Mouse (Mus musculus) forebrain, embryonic 11.5 days (tissue): Measurements from ENCODE around the gene Hist1h2bh. TPM values are rescaled to one million over a fixed set of nuclear protein-coding genes. Genes with fewer than 3 reads are reported as not detected.

Experiments
- ATAC-seq: fragments of 200-750 bp; cut with Nextera tagmentation; replicated peaks from 2 replicates; pipeline ENCODE4 v1.8.0; 2017; ENCODE audit warnings: moderate TSS enrichment; ENCODE audit not compliant: low FRiP score
- DNase-seq: peaks from one replicate; pipeline ENCODE4 v3.0.0-alpha.2; 2017; ENCODE audit warnings: low spot score
- H3K27ac ChIP-seq: fragments of 300-500 bp; sonication (generic); 2 replicates; pipeline ENCODE4 v1.5.1; 2014; ENCODE audit warnings: low read depth, low read length
- H3K27me3 ChIP-seq: fragments of 300-500 bp; sonication (generic); 2 replicates; pipeline ENCODE4 v1.6.1; 2014; ENCODE audit warnings: mild to moderate bottlenecking, low read length, mixed read lengths; ENCODE audit not compliant: control insufficient read depth, insufficient read depth
- H3K36me3 ChIP-seq: fragments of 300-500 bp; sonication (generic); 2 replicates; pipeline ENCODE4 v1.6.1; 2014; ENCODE audit warnings: mild to moderate bottlenecking, low read length, moderate library complexity, mixed read lengths; ENCODE audit not compliant: control insufficient read depth, insufficient read depth
- H3K4me1 ChIP-seq: fragments of 300-500 bp; sonication (generic); replicated peaks from 2 replicates; pipeline ENCODE4 v1.6.1; 2014; ENCODE audit warnings: low read length, mixed read lengths; ENCODE audit not compliant: control insufficient read depth, insufficient read depth
- H3K4me2 ChIP-seq: fragments of 300-500 bp; sonication (generic); 2 replicates; pipeline ENCODE4 v1.6.1; 2014; ENCODE audit warnings: low read depth, mild to moderate bottlenecking, low read length, moderate library complexity, mixed read lengths; ENCODE audit not compliant: severe bottlenecking
- H3K4me3 ChIP-seq: fragments of 300-500 bp; sonication (generic); 2 replicates; pipeline ENCODE4 v1.5.1; 2014; ENCODE audit warnings: low read depth, low read length
- H3K9ac ChIP-seq: fragments of 300-500 bp; sonication (generic); 2 replicates; pipeline ENCODE4 v1.6.1; 2014; ENCODE audit warnings: low read length
- H3K9me3 ChIP-seq: fragments of 300-500 bp; sonication (generic); 2 replicates; pipeline ENCODE4 v1.6.1; 2016; ENCODE audit warnings: low read length, mixed read lengths; ENCODE audit not compliant: control insufficient read depth
- WGBS: fragments of 180-500 bp; shearing (Covaris S2); extraction: QIAGEN DNeasy Blood & Tissue Kit; methylation state at CpG from one replicate; pipeline ENCODE4 v1.1.7; 2014; 5-methylcytosine and 5-hydroxymethylcytosine counted together
- polyA plus RNA-seq: library from polyadenylated mRNA; unstranded; fragments of >200 nt; fragmentation: Nextera tagmentation; extraction: Ambion mirVana; gene quantifications from 2 replicates; pipeline ENCODE4 v1.2.1, GENCODE M21; 2014

Gene Hist1h2bh
- polyA plus RNA-seq, 1 experiment from 2014 or later, result 1.2 TPM

DNA sequence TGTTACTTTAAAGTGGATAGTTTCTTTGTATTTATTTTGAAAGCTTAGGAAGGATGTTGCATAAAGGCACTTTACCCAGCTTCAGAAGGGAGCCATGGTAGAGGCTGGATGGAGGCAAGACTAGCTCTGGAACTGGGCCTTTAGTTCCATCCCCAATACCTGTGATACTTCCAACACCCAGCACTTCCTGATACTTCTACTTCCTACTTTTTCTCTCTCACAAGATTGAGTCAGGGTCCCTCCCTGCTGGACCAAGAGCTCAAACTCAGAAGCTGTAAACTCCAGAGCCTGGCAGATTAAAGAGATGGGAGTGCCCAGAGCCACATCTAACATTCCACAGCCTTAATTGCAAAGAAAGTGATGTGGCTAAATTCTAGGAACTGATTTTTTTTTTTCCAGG is 41.1 kb upstream of the Hist1h2bh start:
- H3K4me3 ChIP-seq, result peak overlapping the region; percentile 40; the same call in 1 of the 2 replicates
- H3K4me2 ChIP-seq, result peak overlapping the region; percentile 84
- no peaks in the 10 kb centered on the region for H3K9me3 ChIP-seq
- peak overlapping the region; percentile 87 for H3K9ac ChIP-seq
- no peaks in the 10 kb centered on the region for H3K36me3 ChIP-seq
- no peak for DNase-seq
- peak overlapping the region; percentile 99 for H3K27ac ChIP-seq
- no peak for ATAC-seq
- H3K4me1 ChIP-seq, result peaks cover 16% of the 10 kb centered on the region
- H3K27me3 ChIP-seq, result no peaks in the 10 kb centered on the region

GRCm38 (mm10) chr13:23583387-23584068 is 40.3 kb upstream of the Hist1h2bh start:
- H3K4me1 ChIP-seq, result peaks cover 16% of the 10 kb centered on the region
- no peak for ATAC-seq

GRCm38 (mm10) chr13:23582219-23583056 is 39.2 kb upstream of the Hist1h2bh start:
- 3% methylated on average over 6 of the region's 6 CpGs for WGBS

More at GRCm38 (mm10) chr13:23583387-23584068, 40.3 kb upstream of the Hist1h2bh start:
- Histone ChIP-seq H3K9ac (peak overlapping the region; percentile 66), H3K4me2 (no peak overlapping the region), H3K27ac (peak overlapping the region; percentile 99), H3K27me3 (no peaks in the 10 kb centered on the region), H3K9me3 (no peaks in the 10 kb centered on the region), H3K4me3 (no peak overlapping the region), H3K36me3 (no peaks in the 10 kb centered on the region)
- DNase-seq, result peak; percentile 56

DNA sequence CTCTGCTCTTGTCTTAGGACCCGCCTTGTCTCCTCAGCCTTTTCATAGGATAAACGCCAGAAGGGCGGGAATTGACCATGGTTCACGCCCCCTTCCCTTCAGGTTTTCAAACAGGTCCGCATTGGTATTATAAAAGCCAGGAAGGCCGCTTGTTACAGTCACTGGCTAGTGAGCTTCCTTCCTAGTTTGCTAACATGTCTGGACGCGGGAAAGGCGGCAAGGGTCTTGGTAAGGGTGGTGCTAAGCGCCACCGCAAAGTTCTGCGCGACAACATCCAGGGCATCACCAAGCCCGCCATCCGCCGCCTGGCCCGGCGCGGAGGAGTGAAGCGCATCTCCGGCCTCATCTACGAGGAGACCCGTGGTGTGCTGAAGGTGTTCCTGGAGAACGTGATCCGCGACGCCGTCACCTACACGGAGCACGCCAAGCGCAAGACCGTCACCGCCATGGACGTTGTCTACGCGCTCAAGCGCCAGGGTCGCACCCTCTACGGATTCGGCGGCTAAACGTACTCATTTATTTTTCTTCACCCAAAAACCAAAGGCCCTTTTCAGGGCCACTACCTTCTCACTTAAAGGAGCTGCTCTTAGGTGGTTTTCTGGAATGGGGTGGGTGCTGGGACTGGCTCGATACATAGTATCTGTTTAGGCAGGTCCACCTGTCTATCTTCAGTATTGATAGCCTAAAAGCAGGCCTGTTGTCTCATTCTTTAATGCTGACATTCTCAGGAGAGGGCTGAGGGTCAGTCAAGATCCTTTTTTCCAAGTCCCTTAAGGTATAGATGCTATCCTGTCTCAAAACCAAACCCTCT is 38.4 kb upstream of the Hist1h2bh start, which contains the start of gene Hist1h4d:
Gene Hist1h4d (plus strand): TSS at position 191 of the 811 bp plus-strand sequence.
- Histone ChIP-seq H3K9me3 (no peaks in the 10 kb centered on the region), H3K27me3 (no peaks in the 10 kb centered on the region), H3K9ac (peak within 1 kb of the TSS; percentile 66), H3K4me3 (peak within 1 kb of the TSS; percentile 47), H3K27ac (peak within 1 kb of the TSS; percentile 99), H3K4me1 (peaks cover 13% of the 10 kb centered on the region), H3K36me3 (no peaks in the 10 kb centered on the region), H3K4me2 (peak within 1 kb of the TSS; percentile 78)
- WGBS, result under 1% methylated on average over 43 of the region's 43 CpGs
- DNase-seq (peak; percentile 95), ATAC-seq (peak; percentile 86)

More at GRCm38 (mm10) chr13:23582219-23583056, 39.2 kb upstream of the Hist1h2bh start:
- peak; percentile 67 for DNase-seq
- Histone ChIP-seq H3K9ac (peak overlapping the region; percentile 66), H3K4me3 (peak overlapping the region; percentile 47), H3K27ac (peak overlapping the region; percentile 99), H3K4me1 (peaks cover 16% of the 10 kb centered on the region), H3K27me3 (no peaks in the 10 kb centered on the region), H3K36me3 (no peaks in the 10 kb centered on the region), H3K9me3 (no peaks in the 10 kb centered on the region), H3K4me2 (peak overlapping the region; percentile 78)
- no peak for ATAC-seq

- Histone ChIP-seq H3K4me3 (no peak overlapping the region), H3K27ac (peak overlapping the region; percentile 50; the same call in 1 of the 2 replicates)
- no peak for ATAC-seq
These were observed 34.6 kb upstream of the Hist1h2bh start for GRCm38 (mm10) chr13:23577835-23578234.

DNA sequence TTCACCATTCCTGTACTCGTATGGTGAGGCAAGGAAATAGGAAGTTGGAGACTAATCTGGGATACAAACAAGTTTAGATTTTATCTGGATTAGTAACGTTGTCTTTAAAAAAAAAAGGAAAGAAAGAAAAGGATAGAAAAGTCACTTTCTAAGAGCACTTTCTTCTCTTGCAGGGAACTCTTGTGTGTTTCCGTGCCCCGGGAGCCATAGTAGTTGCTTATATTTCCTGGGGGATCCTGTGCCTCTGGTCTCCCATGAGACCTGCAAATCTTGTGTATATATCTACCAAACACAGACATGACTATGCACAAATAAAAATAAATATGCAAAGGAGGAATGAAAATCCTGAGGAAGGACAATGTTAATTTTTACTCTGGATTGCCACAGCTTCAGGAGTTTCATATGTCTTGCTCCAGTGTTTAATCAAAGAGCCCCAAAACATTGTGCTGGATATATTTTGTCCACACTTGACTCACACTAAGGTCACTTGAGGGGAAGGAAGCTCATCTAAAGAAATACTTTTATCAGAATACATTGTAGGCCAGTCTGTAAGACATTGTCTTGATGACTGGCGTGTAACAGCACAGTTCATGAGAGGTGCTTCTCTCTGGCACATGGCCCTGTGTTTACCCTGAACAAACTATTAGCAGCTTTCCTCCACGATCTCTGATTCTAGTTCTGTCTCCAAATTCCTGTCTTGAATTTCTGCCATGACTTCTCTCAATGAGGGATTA is 33.9 kb upstream of the Hist1h2bh start:
- H3K27me3 ChIP-seq, result no peaks in the 10 kb centered on the region
- H3K9me3 ChIP-seq, result no peaks in the 10 kb centered on the region
- H3K4me2 ChIP-seq, result peak overlapping the region; percentile 65
- peak overlapping the region; percentile 45 for H3K4me3 ChIP-seq
- no peak for ATAC-seq
- 48% methylated on average over 6 of the region's 6 CpGs for WGBS
- DNase-seq, result no peak
- H3K36me3 ChIP-seq, result no peaks in the 10 kb centered on the region
- peak overlapping the region; percentile 95 for H3K27ac ChIP-seq
- H3K4me1 ChIP-seq, result peaks cover 3% of the 10 kb centered on the region; the same call in 1 of the 2 replicates
- peak overlapping the region; percentile 80 for H3K9ac ChIP-seq

More at GRCm38 (mm10) chr13:23577835-23578234, 34.6 kb upstream of the Hist1h2bh start:
- no peak overlapping the region for H3K4me2 ChIP-seq
- DNase-seq, result no peak
- WGBS, result 90% methylated on average over 1 of the region's 1 CpGs
- H3K36me3 ChIP-seq, result no peaks in the 10 kb centered on the region
- H3K9ac ChIP-seq, result no peak overlapping the region
- no peaks in the 10 kb centered on the region for H3K9me3 ChIP-seq
- peaks cover 3% of the 10 kb centered on the region; the same call in 1 of the 2 replicates for H3K4me1 ChIP-seq
- H3K27me3 ChIP-seq, result no peaks in the 10 kb centered on the region

GRCm38 (mm10) chr13:23576351-23576881 is 33.2 kb upstream of the Hist1h2bh start:
- Histone ChIP-seq H3K4me2 (peak overlapping the region; percentile 65), H3K9ac (peak overlapping the region; percentile 80), H3K4me1 (peaks cover 3% of the 10 kb centered on the region; the same call in 1 of the 2 replicates), H3K36me3 (no peaks in the 10 kb centered on the region), H3K4me3 (peak overlapping the region; percentile 45), H3K27ac (peak overlapping the region; percentile 95), H3K9me3 (no peaks in the 10 kb centered on the region), H3K27me3 (no peaks in the 10 kb centered on the region)
- 2% methylated on average over 7 of the region's 7 CpGs for WGBS
- DNase-seq (peak; percentile 63), ATAC-seq (no peak)
